Mouse (Mus musculus): ENCODE measurements around the gene Pah.

Gene Pah

DNA sequence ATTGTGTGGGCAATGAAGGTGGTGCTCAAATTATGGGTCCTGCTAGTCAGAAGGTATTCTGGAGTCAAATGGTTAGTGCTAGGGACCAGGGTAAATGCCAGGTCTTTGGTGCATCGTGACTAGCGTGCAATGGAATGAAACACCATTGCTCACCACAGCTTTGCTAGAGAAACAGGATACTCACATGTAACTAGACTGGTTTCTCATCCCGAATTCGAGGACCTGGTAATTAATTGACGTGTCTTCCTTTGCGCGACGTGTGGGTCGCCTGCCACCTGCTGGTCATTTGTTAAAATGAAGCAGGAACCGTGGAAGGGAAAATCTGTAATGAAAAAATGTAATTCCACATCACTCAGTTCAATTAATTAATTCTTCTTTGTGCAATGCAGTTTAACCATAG, 17.6 kb upstream of the Pah start:
- no peak for DNase-seq (ENCODE audit: low read depth, low spot score)

GRCm38 (mm10) chr10:87508581-87508980, 13.0 kb upstream of the Pah start:
- no peak for DNase-seq (ENCODE audit: low read depth, low spot score)

DNA sequence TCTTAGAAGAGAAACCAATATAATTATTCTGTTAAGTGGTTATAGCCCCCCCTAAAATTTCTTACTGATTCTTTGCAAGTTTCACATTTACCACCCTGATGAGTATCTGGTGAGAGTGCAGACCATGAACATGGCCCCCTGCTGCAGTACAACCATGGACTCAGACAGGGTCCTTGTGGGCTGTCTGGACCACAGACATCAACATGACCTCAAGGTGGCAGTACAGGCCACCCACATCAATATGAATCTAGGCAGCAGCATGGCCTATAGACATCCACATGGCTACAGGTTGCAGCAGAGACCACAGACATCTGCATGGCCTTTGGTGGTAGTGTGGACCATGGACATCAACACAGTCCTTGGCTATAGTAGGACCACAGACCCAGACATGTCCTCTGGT, 8.5 kb upstream of the Pah start:
- DNase-seq (ENCODE audit: low read depth, low spot score): no peak

DNA sequence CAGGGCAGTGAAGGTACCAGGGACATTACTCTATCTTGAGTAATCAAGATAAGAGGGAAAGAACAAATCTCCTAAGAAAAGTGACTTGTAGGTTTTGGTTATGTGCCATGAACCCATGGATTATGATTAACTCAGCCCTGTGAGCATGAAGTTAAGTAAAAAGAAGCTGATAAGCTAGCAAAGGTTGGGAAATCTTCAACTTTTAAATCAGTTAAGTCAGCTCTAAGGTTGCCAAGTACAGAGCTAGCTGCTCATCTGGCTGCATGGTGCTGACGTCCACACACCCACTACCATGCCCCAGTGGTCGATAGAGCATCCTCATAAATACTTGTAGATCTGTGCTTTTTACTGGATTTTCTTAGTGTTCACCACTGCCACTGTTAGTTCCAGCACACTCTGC, 3.0 kb upstream of the Pah start:
- no peak for DNase-seq (ENCODE audit: low read depth, low spot score)

DNA sequence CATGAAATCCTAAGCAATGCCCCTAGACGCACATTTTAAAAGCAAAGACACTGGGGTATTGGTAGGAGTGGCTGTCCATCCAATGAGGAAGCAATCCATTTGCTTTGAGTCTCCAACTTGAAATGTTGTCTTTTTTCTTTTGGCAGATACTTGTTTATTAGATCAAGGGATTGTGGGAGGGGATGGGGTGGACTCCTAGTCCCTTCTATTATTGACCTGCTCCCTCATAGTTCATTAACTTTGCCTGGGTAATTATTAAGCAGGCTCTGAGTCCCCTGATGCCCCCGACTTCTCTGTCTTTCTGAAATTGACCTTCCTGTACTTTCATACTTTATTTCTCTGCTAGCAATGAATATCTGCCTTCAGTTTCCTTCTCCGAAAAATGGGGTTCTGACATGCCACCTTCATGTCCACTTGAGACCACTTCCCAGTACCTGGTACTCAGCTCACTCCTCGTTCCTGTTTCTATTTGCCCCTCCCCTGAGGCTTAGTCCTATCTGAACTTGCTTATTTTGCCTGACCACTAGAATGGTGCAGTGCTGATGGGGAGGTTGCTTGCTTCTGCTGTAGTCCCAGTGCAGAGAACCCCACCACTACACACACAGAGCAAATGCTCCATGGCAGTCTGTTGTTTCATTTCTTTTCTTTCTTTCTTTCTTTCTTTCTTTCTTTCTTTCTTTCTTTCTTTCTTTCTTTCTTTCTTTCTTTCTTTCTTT, 1.0 kb upstream of the Pah start:
- DNase-seq (ENCODE audit: low read depth, low spot score): no peak

- DNase-seq (ENCODE audit: low read depth, low spot score): no peak
Observed at GRCm38 (mm10) chr10:87534172-87534571, 12.6 kb downstream of the Pah start.

DNA sequence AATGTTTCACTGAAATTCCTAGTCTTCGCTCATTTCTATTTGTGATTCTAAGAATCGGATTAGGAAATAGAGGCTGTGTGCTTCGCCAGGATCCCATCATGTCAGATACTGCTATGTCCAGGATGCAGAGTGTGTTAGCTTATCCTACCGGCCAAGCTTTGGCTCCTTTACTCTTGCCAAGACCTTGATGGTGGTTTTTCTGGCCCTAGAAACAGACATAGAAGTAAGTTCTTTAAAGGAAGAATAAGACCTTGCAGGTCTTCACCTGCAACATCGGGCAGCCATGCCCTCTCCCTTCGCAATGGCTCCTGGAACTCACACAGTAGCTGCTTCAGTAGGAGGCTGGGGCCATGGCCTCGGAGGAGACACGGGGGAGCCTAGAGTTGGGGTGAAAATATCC, 24.2 kb downstream of the Pah start:
- no peak for DNase-seq (ENCODE audit: low read depth, low spot score)

- no peak for DNase-seq (ENCODE audit: low read depth, low spot score)
Observed at GRCm38 (mm10) chr10:87546299-87547234, 25.0 kb downstream of the Pah start.

- peak; percentile 48 for DNase-seq (ENCODE audit: low read depth, low spot score)
Observed at GRCm38 (mm10) chr10:87552726-87553125, 31.1 kb downstream of the Pah start.

GRCm38 (mm10) chr10:87556441-87556840, 34.8 kb downstream of the Pah start:
- DNase-seq (ENCODE audit: low read depth, low spot score): no peak

DNA sequence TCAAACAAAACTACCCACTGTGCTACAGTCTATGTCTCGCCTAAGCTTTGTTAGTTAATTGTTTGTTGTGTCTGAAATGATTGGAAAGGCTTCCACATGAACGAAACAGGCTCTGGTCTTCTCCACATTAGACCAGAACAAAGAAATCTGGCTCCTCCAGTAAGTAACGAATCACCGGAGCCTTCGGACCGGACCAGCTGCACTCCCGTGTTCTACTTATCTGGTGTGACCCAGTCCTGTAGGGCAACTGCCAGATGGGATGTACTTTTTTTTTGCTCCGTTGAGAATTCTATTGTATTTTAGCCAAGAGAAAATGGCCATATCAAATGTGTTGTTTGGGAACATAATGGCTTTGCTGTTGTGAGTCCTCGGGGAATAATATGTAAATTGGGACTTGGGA, 42.2 kb downstream of the Pah start:
- DNase-seq (ENCODE audit: low read depth, low spot score): no peak

DNA sequence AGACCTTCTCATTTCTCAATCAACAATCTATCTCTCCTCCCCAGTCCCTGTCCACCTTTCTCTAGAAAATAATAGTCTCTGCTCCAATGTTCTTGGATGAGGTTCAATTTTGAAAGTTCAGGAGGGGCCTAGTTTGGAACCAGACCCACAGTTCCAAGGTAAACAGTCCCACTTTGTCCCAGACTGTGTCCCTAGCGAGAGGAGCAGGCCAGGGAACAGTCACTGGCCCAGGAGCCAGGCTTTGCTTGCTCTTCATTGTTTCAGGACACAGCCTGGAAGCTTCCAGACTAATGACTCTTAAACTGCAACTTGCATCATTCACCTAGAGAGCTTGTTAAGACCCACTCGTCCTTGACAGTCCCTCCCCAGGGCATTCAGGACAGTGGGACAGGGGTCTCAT, 44.1 kb downstream of the Pah start:
- no peak for DNase-seq (ENCODE audit: low read depth, low spot score)

- no peak for DNase-seq (ENCODE audit: low read depth, low spot score)
Observed at GRCm38 (mm10) chr10:87572500-87572899, 50.9 kb downstream of the Pah start.

GRCm38 (mm10) chr10:87586696-87587095, 65.1 kb downstream of the Pah start:
- no peak for DNase-seq (ENCODE audit: low read depth, low spot score)

GRCm38 (mm10) chr10:87593916-87594315, 72.3 kb downstream of the Pah start:
- DNase-seq (ENCODE audit: low read depth, low spot score): no peak

GRCm38 (mm10) chr10:87596361-87597074, 74.9 kb downstream of the Pah start:
- peak; percentile 16 for DNase-seq (ENCODE audit: low read depth, low spot score)

DNA sequence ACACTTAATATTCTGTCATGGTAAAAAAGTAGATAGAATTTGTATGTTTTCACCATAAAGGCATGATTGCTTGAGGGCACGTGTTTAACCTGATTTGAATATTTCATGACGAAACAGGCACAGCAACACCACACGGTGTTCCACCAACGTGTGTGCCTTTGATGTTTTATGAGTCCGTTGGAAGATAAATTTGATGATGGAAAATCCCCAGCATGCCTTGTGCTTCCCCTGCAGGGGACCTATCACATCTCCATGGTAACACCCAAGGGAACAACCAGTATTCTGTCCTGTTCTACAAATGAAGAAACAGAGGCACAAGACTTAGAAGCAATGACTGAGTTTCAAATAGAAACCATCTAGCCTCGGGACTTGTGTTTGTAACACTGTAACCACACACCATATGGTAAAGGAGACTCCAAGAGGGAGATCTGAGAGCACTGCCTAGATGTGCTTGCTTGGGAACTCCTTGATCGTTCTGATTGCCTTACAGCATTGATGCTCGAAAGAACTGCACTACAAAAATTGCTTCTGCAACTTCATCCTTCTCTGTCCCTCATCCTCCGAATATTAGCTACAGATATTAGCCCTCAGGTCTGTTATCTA, 75.6 kb downstream of the Pah start:
- peak; percentile 48 for DNase-seq (ENCODE audit: low read depth, low spot score)

DNA sequence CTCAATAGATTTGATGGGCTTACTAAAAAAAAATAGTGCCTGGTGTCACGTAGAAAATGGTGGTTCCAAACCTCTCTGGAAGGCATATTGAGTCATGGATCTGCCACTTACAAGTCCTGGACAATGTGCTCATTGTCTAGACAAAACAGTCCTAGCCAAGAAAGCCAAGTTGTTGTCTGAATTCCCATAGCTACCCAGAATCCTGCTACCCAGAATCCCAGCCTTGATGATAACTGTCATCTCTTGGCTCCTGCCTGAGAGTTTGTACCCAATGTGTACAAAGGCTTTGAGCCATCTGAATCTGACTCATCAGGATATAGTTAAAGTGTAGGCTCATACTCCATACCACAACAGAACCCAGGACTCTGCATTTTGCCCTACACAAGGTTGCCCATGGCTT, 80.6 kb downstream of the Pah start:
- no peak for DNase-seq (ENCODE audit: low read depth, low spot score)

GRCm38 (mm10) chr10:87625196-87625595, 103.6 kb downstream of the Pah start:
- no peak for DNase-seq (ENCODE audit: low read depth, low spot score)

All from telencephalon, adult 2 months (tissue).